Mouse (Mus musculus) right cerebral cortex, postnatal 25 days (tissue): ENCODE results near the gene Rpl34.
A peak's percentile ranks its signal among the peaks of the same experiment; 100 is the strongest.

ENCODE experiments used
- DNase-seq: peaks from one replicate; pipeline ENCODE4 v3.0.0; 2022

The Rpl34 gene

DNA sequence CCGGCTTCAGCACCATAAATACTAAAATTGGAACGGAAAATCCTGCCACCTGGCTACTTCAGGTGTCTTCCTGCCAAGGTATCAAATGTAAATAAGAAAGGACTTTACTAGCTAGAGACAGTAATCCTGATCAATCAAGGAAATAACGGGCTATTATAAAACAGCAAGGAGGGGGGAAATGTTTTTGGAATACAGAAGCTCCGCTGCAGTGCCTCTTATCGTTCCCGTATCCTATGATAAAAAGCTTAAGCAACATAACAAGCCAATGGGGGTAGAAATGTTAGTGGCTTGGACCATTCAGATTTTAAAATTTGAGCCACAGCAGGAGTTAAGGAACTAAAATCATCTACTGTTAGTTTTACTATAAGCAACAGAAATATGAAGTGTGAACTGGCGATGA lies 20.1 kb downstream of the Rpl34 start:
- no peak for DNase-seq

GRCm38 (mm10) chr3:130708967-130709924 lies 21.0 kb downstream of the Rpl34 start, which contains the start of gene Ostc:
Ostc (minus strand) TSS chr3:130709444.
- peak; percentile 89 for DNase-seq

GRCm38 (mm10) chr3:130708529-130708928 lies 21.7 kb downstream of the Rpl34 start:
- DNase-seq, result no peak

DNA sequence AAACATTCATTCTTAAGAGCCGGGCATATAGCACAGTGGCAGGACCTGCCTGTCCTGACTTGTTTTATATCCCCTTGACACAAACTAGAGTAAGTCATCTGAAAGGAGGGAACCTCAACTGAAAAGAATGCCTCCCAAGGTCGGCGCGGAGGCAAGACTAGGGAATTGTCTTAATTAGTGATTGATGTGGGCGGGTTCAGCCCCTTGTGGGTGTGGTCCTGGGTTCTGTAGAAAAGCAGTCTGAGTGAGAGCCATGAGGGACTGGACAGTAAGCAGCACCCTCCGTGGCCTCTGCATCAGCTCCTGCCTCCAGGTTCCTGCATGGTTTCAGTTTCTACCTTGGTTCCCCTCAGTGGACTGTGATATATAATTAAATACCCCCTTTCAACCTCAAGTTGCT lies 27.9 kb downstream of the Rpl34 start:
- no peak for DNase-seq

DNA sequence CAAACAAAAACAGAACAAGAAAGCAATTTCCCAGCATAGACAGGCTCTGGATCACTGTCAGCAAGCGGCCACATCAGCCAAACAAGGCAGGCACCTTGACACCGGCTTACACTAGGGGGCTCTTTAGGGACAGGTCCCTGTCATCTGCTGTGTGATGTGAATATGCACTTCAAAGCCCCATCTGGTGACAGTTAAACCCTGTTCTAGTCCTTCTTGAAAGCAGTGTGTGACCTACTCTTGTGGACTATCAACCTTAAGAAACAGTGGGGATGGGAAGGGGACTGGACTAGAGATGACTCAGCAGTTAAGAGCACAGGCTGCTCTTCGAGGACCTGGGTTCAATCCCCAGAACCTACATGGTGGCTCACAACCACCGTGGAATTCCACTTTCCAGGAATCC lies 32.6 kb downstream of the Rpl34 start:
- DNase-seq, result no peak

GRCm38 (mm10) chr3:130694705-130695104 lies 35.5 kb downstream of the Rpl34 start:
- no peak for DNase-seq

DNA sequence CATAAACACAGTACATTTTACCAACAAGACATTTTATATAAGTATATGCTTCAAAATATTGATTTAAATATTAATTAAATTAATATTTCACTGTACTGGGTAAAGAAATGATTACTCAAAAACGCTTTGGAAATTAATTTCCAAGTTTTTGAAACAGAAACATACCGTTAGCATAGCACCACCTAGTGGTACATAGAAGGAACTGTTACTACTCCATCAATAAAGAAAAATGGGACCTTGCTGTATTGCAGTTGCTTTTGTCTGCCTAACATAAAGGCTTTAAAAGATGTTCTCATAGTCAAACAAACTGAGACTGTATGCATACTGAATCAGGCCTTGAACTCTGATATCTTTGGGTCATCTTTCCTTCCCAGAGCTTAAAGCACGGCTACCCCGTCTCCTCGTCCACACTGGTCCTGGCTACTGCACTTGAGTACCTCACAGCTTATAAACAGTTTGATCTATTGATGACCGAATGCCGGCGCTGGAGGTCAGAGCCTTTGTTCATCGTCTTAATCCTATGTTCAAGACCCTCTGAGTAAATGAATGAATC lies 36.1 kb downstream of the Rpl34 start:
- no peak for DNase-seq

GRCm38 (mm10) chr3:130691596-130692170 lies 38.5 kb downstream of the Rpl34 start:
- no peak for DNase-seq

DNA sequence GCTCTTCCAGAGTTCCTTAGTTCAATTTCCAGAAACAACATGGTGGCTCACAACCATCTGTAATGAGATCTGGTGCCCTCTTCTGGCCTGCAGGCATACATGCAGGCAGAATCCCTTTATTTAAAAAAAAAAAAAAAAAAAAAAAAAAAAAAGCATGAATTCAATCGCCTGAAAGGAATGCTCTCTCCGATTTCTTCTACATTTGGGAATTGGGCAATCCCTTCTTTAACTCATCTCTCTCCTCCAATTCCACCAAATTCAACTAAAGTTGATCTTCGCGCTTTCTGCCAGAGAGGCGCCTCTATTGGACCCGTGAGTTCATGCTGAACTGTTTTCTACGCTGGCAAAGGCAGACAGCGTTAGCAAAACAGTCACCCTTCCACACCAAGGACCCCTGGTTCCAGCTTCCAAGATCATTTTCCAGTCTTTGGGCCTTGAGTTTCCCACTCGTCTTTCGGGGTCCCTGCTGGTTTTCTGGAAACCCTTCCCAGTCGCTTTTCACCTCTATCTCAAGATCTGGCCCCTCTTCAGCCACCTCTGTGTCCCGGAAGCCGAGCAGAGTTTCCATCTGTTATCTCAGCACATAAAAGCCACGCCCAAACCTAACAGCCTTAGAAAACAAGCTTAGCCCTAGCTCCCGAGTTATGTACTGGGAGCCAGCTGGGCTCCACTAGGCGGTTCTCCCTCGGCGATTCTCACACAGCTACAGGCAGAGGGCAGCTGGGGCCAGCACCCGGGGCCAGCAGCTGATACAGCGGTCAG lies 39.2 kb downstream of the Rpl34 start:
- DNase-seq, result no peak

DNA sequence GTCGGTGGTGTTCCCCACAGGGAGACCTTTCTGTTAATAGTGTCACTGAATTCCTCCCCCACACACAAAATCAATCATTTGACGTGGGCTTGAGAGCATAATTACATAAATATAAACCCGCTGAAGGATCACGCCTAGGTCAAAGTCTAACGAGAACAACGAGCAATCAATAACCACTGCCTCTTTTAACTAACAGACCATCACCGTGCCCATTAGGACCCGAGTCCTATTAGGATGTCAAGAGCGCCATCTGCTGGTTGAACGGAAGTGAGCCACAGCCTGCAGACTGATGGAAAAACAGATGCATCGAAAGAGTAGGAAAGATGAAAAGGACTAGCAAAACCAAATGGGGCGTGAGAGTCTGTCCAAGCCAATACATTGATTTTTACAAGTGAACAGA lies 40.6 kb downstream of the Rpl34 start:
- peak; percentile 69 for DNase-seq

DNA sequence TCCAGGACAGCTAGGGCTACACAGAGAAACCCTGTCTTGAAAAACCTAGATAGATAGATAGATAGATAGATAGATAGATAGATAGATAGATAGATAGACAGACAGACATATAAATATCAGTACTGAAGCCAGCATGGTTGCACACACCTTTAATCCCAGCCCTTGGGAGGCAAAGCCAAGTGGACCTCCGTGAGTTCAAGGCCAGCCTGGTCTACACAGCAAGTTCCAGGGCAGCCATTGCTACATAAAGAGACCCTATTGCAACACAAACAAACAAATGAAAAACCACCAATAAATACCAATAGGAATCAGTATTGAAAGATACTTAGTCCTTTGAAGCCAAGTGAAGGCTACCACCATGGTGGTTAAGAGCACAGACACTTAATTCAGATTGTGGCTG lies 43.1 kb downstream of the Rpl34 start:
- DNase-seq, result no peak

DNA sequence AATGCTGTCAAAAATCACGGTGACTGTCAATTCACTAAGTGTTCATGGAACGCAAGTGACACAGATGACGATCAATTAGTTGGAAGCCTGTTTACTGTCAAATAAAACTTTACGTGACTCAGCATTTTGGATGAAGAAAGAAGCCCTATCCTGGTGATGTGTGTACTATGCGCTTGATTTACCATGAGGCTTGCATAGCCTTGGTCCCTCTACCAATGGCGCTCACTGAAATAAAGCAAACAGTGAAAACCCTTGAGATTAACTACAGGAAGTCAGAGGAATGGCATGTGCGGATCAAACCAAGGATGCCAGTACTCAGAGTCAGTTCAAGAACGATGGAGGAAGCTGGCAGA lies 45.2 kb downstream of the Rpl34 start:
- no peak for DNase-seq

GRCm38 (mm10) chr3:130684276-130685013 lies 45.8 kb downstream of the Rpl34 start:
- DNase-seq, result no peak

DNA sequence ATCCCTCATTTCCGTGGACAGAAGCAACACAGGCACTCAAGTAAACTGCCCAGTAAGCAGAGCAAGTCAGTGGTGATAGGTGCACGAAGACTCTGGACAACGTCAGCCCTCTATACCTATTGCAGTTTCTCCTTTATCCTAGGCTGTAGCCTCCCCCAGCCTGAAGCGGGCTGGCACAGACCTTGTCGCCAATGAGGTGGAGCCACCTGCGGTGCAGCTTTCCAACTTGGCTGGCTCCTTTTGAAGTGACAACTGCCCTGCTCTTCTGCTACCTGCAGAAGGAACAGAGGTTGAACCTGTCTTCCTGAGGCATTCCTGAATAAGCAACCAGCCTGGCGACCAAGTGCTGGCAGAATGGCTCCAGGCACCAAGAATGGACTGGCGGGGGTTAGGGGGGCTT lies 46.4 kb downstream of the Rpl34 start:
- no peak for DNase-seq

GRCm38 (mm10) chr3:130682183-130682582 lies 48.0 kb downstream of the Rpl34 start:
- DNase-seq, result no peak

- DNase-seq, result no peak
Observed at GRCm38 (mm10) chr3:130681226-130681625, 49.0 kb downstream of the Rpl34 start.

- DNase-seq, result no peak
Observed at GRCm38 (mm10) chr3:130677671-130678460, 52.3 kb downstream of the Rpl34 start.
